Mouse (Mus musculus): ENCODE data around the gene Pramef25. TPM values are rescaled to one million over a fixed set of nuclear protein-coding genes. Genes with fewer than 3 reads are reported as not detected.
"Not testable (repeated sequence)": the region's sequence is repeated elsewhere in the genome, so short reads cannot be mapped to it uniquely, and the experiment has no call there.

The Pramef25 gene
- polyA plus RNA-seq (2015; fragmentation: Nextera tagmentation; extraction: Ambion mirVana): not detected in 2 replicates

DNA sequence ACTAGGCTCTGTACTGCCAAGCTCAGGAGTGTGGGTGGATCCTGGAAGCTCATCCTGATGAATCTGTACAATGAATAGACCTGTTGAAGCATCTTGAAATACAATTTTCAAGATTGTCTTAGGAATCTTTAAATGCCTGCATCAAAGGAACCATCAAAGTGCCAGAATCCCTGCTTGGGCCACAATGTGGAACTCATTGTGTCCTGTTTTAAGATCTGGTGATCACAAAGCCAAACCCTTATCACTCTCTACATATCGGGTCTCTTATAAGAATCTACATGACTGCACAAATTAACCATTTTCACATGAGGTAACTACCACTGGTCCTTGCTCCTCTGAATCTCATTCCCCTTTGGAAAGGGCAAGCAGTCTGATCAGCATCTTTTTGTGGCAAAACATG, at the start of gene Pramef25:
Gene Pramef25, minus strand, starts transcription at position 101 of the 400 bp plus-strand sequence.
- H3K4me1 ChIP-seq; H3K9me3 ChIP-seq (replicated peaks); H3K9ac ChIP-seq; H3K4me3 ChIP-seq (replicated peaks); ATAC-seq (ENCODE audit: insufficient number of reproducible peaks, low FRiP score, low TSS enrichment, low read depth); H3K4me2 ChIP-seq (replicated peaks); H3K27ac ChIP-seq (replicated peaks); H3K27me3 ChIP-seq; H3K36me3 ChIP-seq: not testable (repeated sequence)
- 95% methylated on average over 1 of the region's 1 CpGs for WGBS

GRCm38 (mm10) chr4:143994269-143994668, 43.5 kb upstream of the Pramef25 start, which contains the start of gene Pramef17:
TSS of gene Pramef17 (minus strand) at chr4:143994369.
- WGBS: 51% methylated on average over 3 of the region's 3 CpGs
- H3K4me1 ChIP-seq; H3K36me3 ChIP-seq; H3K4me2 ChIP-seq (replicated peaks); H3K9me3 ChIP-seq (replicated peaks); H3K4me3 ChIP-seq (replicated peaks); ATAC-seq (ENCODE audit: insufficient number of reproducible peaks, low FRiP score, low TSS enrichment, low read depth); H3K9ac ChIP-seq; H3K27ac ChIP-seq (replicated peaks); H3K27me3 ChIP-seq: not testable (repeated sequence)

DNA sequence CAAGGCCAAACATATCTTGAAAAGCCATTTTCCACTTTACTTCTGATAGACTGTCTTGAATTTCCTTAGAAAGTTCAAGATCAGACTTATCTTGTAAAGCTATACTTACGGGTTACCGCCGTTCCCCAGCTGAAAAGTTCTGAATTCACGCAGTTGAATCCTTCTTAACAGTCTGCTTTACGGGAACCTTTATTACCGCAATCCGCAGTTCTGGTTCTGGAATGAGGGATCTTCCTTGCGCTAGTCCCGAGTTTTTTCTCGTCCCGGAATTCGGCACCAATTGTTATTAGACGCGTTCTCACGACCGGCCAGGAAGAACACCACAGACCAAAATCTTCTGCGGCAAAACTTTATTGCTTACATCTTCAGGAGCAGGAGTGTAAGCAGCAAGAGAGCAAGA, 37.3 kb upstream of the Pramef25 start:
- not testable (repeated sequence) for H3K27me3 ChIP-seq; H3K9ac ChIP-seq; H3K27ac ChIP-seq (replicated peaks); H3K4me1 ChIP-seq; ATAC-seq (ENCODE audit: insufficient number of reproducible peaks, low FRiP score, low TSS enrichment, low read depth); H3K9me3 ChIP-seq (replicated peaks); H3K4me3 ChIP-seq (replicated peaks); H3K4me2 ChIP-seq (replicated peaks); H3K36me3 ChIP-seq
- WGBS: 95% methylated on average over 17 of the region's 17 CpGs

GRCm38 (mm10) chr4:143987475-143987941, 36.7 kb upstream of the Pramef25 start:
- not testable (repeated sequence) for H3K27ac ChIP-seq (replicated peaks); ATAC-seq (ENCODE audit: insufficient number of reproducible peaks, low FRiP score, low TSS enrichment, low read depth); H3K9ac ChIP-seq; H3K27me3 ChIP-seq; H3K9me3 ChIP-seq (replicated peaks); H3K4me3 ChIP-seq (replicated peaks); H3K36me3 ChIP-seq; H3K4me2 ChIP-seq (replicated peaks); H3K4me1 ChIP-seq
- WGBS: 99% methylated on average over 12 of the region's 17 CpGs

GRCm38 (mm10) chr4:143985733-143986132, 34.9 kb upstream of the Pramef25 start:
- H3K36me3 ChIP-seq; H3K27me3 ChIP-seq; H3K4me3 ChIP-seq (replicated peaks); H3K9me3 ChIP-seq (replicated peaks); H3K4me1 ChIP-seq; ATAC-seq (ENCODE audit: insufficient number of reproducible peaks, low FRiP score, low TSS enrichment, low read depth); H3K4me2 ChIP-seq (replicated peaks); H3K9ac ChIP-seq; H3K27ac ChIP-seq (replicated peaks): not testable (repeated sequence)
- WGBS: 94% methylated on average over 2 of the region's 9 CpGs

GRCm38 (mm10) chr4:143985165-143985564, 34.3 kb upstream of the Pramef25 start:
- not testable (repeated sequence) for H3K9ac ChIP-seq; H3K27ac ChIP-seq (replicated peaks); ATAC-seq (ENCODE audit: insufficient number of reproducible peaks, low FRiP score, low TSS enrichment, low read depth); H3K4me3 ChIP-seq (replicated peaks); H3K4me2 ChIP-seq (replicated peaks); H3K36me3 ChIP-seq; H3K9me3 ChIP-seq (replicated peaks); H3K4me1 ChIP-seq; H3K27me3 ChIP-seq
- no CpG with 5 or more reads among the region's 7 CpGs for WGBS

- H3K4me3 ChIP-seq (replicated peaks); H3K9me3 ChIP-seq (replicated peaks); H3K4me1 ChIP-seq; H3K4me2 ChIP-seq (replicated peaks); H3K36me3 ChIP-seq; ATAC-seq (ENCODE audit: insufficient number of reproducible peaks, low FRiP score, low TSS enrichment, low read depth); H3K9ac ChIP-seq; H3K27me3 ChIP-seq; H3K27ac ChIP-seq (replicated peaks): not testable (repeated sequence)
- 40% methylated on average over 1 of the region's 1 CpGs for WGBS
Observed at GRCm38 (mm10) chr4:143983446-143983845, 32.6 kb upstream of the Pramef25 start.

DNA sequence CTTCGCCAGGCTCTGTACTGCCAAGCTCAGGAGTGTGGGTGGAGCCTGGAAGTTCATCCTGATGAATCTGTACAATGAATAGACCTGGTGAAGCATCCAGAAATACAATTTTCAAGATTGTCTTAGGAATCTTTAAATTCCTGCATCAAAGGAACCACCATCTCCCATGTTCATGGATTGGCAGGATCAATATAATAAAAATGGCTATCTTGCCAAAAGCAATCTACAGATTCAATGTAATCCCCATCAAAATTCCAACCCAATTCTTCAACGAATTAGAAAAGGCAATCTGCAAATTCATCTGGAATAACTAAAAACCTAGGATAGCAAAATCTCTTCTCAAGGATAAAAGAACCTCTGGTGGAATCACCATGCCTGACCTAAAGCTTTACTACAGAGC, 16.0 kb upstream of the Pramef25 start, which contains the start of gene Gm13101:
Gene Gm13101, minus strand, starts transcription at position 101 of the 400 bp plus-strand sequence.
- not testable (repeated sequence) for H3K4me2 ChIP-seq (replicated peaks); H3K27ac ChIP-seq (replicated peaks); H3K36me3 ChIP-seq; H3K4me1 ChIP-seq; H3K27me3 ChIP-seq; H3K9ac ChIP-seq; H3K9me3 ChIP-seq (replicated peaks); H3K4me3 ChIP-seq (replicated peaks); ATAC-seq (ENCODE audit: insufficient number of reproducible peaks, low FRiP score, low TSS enrichment, low read depth)
- WGBS: 36% methylated on average over 2 of the region's 2 CpGs

DNA sequence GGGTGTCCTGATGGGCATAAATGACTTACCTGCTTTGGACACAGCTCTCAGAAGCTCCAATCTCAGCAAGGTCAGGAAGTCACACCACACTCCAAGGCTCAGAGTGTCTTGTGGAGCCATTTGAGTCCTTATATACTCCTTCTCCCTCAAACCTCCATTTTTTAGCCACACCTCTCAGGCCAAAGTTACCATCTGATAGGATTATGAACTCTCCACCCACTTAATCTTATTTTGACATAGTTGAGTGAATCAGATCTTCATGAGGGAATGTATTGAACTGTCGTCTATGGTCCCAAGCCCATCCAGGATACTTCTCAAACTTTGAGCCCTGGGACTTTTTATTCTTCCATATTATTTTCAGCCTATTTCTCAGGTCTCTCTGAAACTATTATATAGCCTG, 50.5 kb downstream of the Pramef25 start, which contains the start of gene Pramef6:
Gene Pramef6, minus strand, starts transcription at position 101 of the 400 bp plus-strand sequence.
- H3K27ac ChIP-seq (replicated peaks); H3K36me3 ChIP-seq; H3K27me3 ChIP-seq; ATAC-seq (ENCODE audit: insufficient number of reproducible peaks, low FRiP score, low TSS enrichment, low read depth); H3K4me1 ChIP-seq; H3K9me3 ChIP-seq (replicated peaks); H3K9ac ChIP-seq; H3K4me3 ChIP-seq (replicated peaks); H3K4me2 ChIP-seq (replicated peaks): not testable (repeated sequence)
- WGBS: 90% methylated on average over 1 of the region's 1 CpGs

Other genes starting within 250 kb of the Pramef25 start
- not detected in 2 replicates for gene Gm13089, start 248.3 kb downstream of the Pramef25 start, polyA plus RNA-seq (2015; fragmentation: Nextera tagmentation; extraction: Ambion mirVana)
- not detected in 2 replicates for gene Gm13078, start 231.6 kb downstream of the Pramef25 start, polyA plus RNA-seq (2015; fragmentation: Nextera tagmentation; extraction: Ambion mirVana)
- gene Gm13023, start 161.7 kb downstream of the Pramef25 start, polyA plus RNA-seq (2015; fragmentation: Nextera tagmentation; extraction: Ambion mirVana): not detected in 2 replicates
- gene Gm13084, start 134.9 kb downstream of the Pramef25 start, polyA plus RNA-seq (2015; fragmentation: Nextera tagmentation; extraction: Ambion mirVana): not detected in 2 replicates
- gene Gm13103, start 104.5 kb downstream of the Pramef25 start, polyA plus RNA-seq (2015; fragmentation: Nextera tagmentation; extraction: Ambion mirVana): not detected in 2 replicates
- gene Pramef6, start 50.6 kb downstream of the Pramef25 start, polyA plus RNA-seq (2015; fragmentation: Nextera tagmentation; extraction: Ambion mirVana): not detected in 2 replicates
- gene Gm13101, start 15.9 kb upstream of the Pramef25 start, polyA plus RNA-seq (2015; fragmentation: Nextera tagmentation; extraction: Ambion mirVana): not detected in 2 replicates
- gene Pramef17, start 43.4 kb upstream of the Pramef25 start, polyA plus RNA-seq (2015; fragmentation: Nextera tagmentation; extraction: Ambion mirVana): not detected in 2 replicates
- not detected in 2 replicates for gene Pramel4, start 108.1 kb upstream of the Pramef25 start, polyA plus RNA-seq (2015; fragmentation: Nextera tagmentation; extraction: Ambion mirVana)
- gene Gm13102, start 155.5 kb upstream of the Pramef25 start, polyA plus RNA-seq (2015; fragmentation: Nextera tagmentation; extraction: Ambion mirVana): not detected in 2 replicates
- gene Oog3, start 211.6 kb upstream of the Pramef25 start, polyA plus RNA-seq (2015; fragmentation: Nextera tagmentation; extraction: Ambion mirVana): not detected in 2 replicates
- not detected in 2 replicates for gene Oog2, start 239.7 kb upstream of the Pramef25 start, polyA plus RNA-seq (2015; fragmentation: Nextera tagmentation; extraction: Ambion mirVana)

Measured in embryonic facial prominence, embryonic 15.5 days (tissue).